In genomic region chr7:98851220-98851619, GRCm38 (mm10) we compare ENCODE assay signal across 11 mouse cellular contexts. TPM values are rescaled to one million over a fixed set of nuclear protein-coding genes. Genes with fewer than 3 reads are reported as not detected.
DNase-seq lines count a peak whose midpoint lies in the region; ATAC-seq and TF ChIP-seq lines count a peak whose summit lies in the region.
"Had no signal": no experiment of that assay in that cellular context is flagged by ENCODE, and none has a peak within 500 bp of the region (broad histone marks: within the 10 kb centered on the region; RNA-seq: fewer than 3 reads in every experiment).

No protein-coding gene starts in this region.

- H3K4me1 ChIP-seq in heart, embryonic 10.5 days: peaks cover 66% of the 10 kb centered on the region
- peaks cover 71% of the 10 kb centered on the region for H3K4me1 ChIP-seq in heart, embryonic 12.5 days (replicated peaks)
- peaks cover 55% of the 10 kb centered on the region for H3K4me1 ChIP-seq in limb, embryonic 15.5 days

- TF ChIP-seq CTCF in brain, embryonic 14.5 days (IDR thresholded peaks at IDR 0.05; ENCODE audit: borderline replicate concordance, extremely low read depth, insufficient read depth, insufficient read length): no peak

- H3K9ac ChIP-seq in heart, embryonic 12.5 days: 0 out of 2 replicates have a peak overlapping the region, but pooled peaks have one; percentile 28
- no peak overlapping the region for H3K9ac ChIP-seq in limb, embryonic 15.5 days

- 47% methylated on average over 9 of the region's 9 CpGs for WGBS in heart, embryonic 10.5 days
- 22% methylated on average over 9 of the region's 9 CpGs for WGBS in heart, embryonic 12.5 days
- 27% methylated on average over 9 of the region's 9 CpGs for WGBS in limb, embryonic 15.5 days

- peak; percentile 75 for ATAC-seq in heart, embryonic 12.5 days (ENCODE audit: insufficient number of reproducible peaks, low FRiP score)
- ATAC-seq in limb, embryonic 15.5 days (ENCODE audit: insufficient number of reproducible peaks, low FRiP score, low TSS enrichment, low read depth): peak; percentile 53
- ATAC-seq in CD4-positive, CD25-positive, alpha-beta regulatory T cell, adult 4 months: no peak
- ATAC-seq: hindbrain, postnatal 0 days had no signal

- peak overlapping the region; percentile 30; the same call in 1 of the 2 replicates for H3K27ac ChIP-seq in heart, embryonic 10.5 days
- peak overlapping the region; percentile 89 for H3K27ac ChIP-seq in heart, embryonic 12.5 days (ENCODE audit: poor library complexity, severe bottlenecking)
- H3K27ac ChIP-seq in limb, embryonic 15.5 days: peak overlapping the region; percentile 59
- H3K27ac ChIP-seq: hindbrain, postnatal 0 days had no signal

- peaks cover 12% of the 10 kb centered on the region; the same call in 1 of the 2 replicates for H3K27me3 ChIP-seq in heart, embryonic 10.5 days (ENCODE audit: insufficient read depth, poor library complexity, severe bottlenecking)
- no peaks in the 10 kb centered on the region for H3K27me3 ChIP-seq in heart, embryonic 12.5 days (replicated peaks)
- H3K27me3 ChIP-seq in limb, embryonic 15.5 days: peaks cover 15% of the 10 kb centered on the region

- no peak for TF ChIP-seq POLR2A in brain, embryonic 14.5 days (IDR thresholded peaks at IDR 0.05; ENCODE audit: borderline replicate concordance, extremely low read depth, insufficient read depth, insufficient read length, poor library complexity, severe bottlenecking)

- no peak overlapping the region for H3K4me3 ChIP-seq in heart, embryonic 10.5 days
- peak overlapping the region; percentile 7; the same call in 1 of the 2 replicates for H3K4me3 ChIP-seq in heart, embryonic 12.5 days
- no peak overlapping the region for H3K4me3 ChIP-seq in limb, embryonic 15.5 days

- peak; percentile 88 for DNase-seq in heart, embryonic 10.5 days (ENCODE audit: low spot score)
- no peak for DNase-seq in heart, adult 9 months (ENCODE audit: low spot score in 2 of 2)
- peak; percentile 61 for DNase-seq in brain, embryonic 14.5 days (ENCODE audit: low read depth)
- DNase-seq in spleen, postnatal 10 days (ENCODE audit: low spot score in 2 of 2): no peak
- no peak for DNase-seq in thymus, postnatal 10 days (ENCODE audit: low spot score in 2 of 2)
- DNase-seq: right cerebral cortex, postnatal 14 days; thymus, postnatal 36 days had no signal

- H3K4me2 ChIP-seq in heart, embryonic 12.5 days: peak overlapping the region; percentile 39
- no peak overlapping the region for H3K4me2 ChIP-seq in limb, embryonic 15.5 days

- no peaks in the 10 kb centered on the region for H3K9me3 ChIP-seq in heart, embryonic 10.5 days
- no peaks in the 10 kb centered on the region for H3K9me3 ChIP-seq in heart, embryonic 12.5 days (replicated peaks)
- no peaks in the 10 kb centered on the region for H3K9me3 ChIP-seq in limb, embryonic 15.5 days

- H3K36me3 ChIP-seq in heart, embryonic 10.5 days: peaks cover 67% of the 10 kb centered on the region
- peaks cover 42% of the 10 kb centered on the region for H3K36me3 ChIP-seq in heart, embryonic 12.5 days
- H3K36me3 ChIP-seq in limb, embryonic 15.5 days: peaks cover 38% of the 10 kb centered on the region

RNA-seq across cellular contexts. Expression of gene Wnt11, which starts 16.3 kb away (rescaled TPM):
- 29.0 and 29.4 TPM in 2 replicates for polyA plus RNA-seq in heart, embryonic 10.5 days (2016; fragmentation: Nextera tagmentation; extraction: Ambion mirVana)
- polyA plus RNA-seq in brain, embryonic 14.5 days (2012; rRNA removed): 5.4 and 6.2 TPM in 2 replicates
- polyA plus RNA-seq in heart, embryonic 12.5 days (2016; fragmentation: Nextera tagmentation; extraction: Ambion mirVana): 26.3 and 31.0 TPM in 2 replicates
- polyA plus RNA-seq in limb, embryonic 15.5 days (2015; fragmentation: Nextera tagmentation; extraction: Ambion mirVana): 23.2 and 29.1 TPM in 2 replicates
- not detected for polyA plus RNA-seq in CD4-positive, CD25-positive, alpha-beta regulatory T cell, adult 4 months (2017; shearing (Covaris generic))

Comparison
In these comparisons a context has a peak if more than half of its experiments do, and no peak if none do; other contexts are left out.
1. DNase-seq: peak in heart, embryonic 10.5 days (single experiment) and brain, embryonic 14.5 days (single experiment); none in heart, adult 9 months (0 of 2), spleen, postnatal 10 days (0 of 2) and thymus, postnatal 10 days (0 of 2).
2. H3K27ac ChIP-seq: peak in every context shown above with its lines; median percentile 89 in heart, embryonic 12.5 days; 59 in limb, embryonic 15.5 days; 30 in heart, embryonic 10.5 days.